Mouse (Mus musculus): Measurements from ENCODE around the gene Tbpl1.
A peak's percentile ranks its signal among the peaks of the same experiment; 100 is the strongest.

- TF ChIP-seq MYOD1 (IDR thresholded peaks at IDR 0.05; ENCODE audit: control insufficient read depth, insufficient read length, low read depth), result peak; percentile 55
- no peak for TF ChIP-seq CTCF (IDR thresholded peaks at IDR 0.05; ENCODE audit: control insufficient read depth, insufficient read depth, insufficient read length)
- TF ChIP-seq USF1 (IDR thresholded peaks at IDR 0.05; ENCODE audit: low read depth), result no peak
These were observed 1.3 kb downstream of the Tbpl1 start for GRCm38 (mm10) chr10:22730266-22730991.
